Mouse (Mus musculus): ENCODE results near the gene Pxt1. TPM values are rescaled to one million over a fixed set of nuclear protein-coding genes. Genes with fewer than 3 reads are reported as not detected.
A peak's percentile ranks its signal among the peaks of the same experiment; 100 is the strongest.

Gene Pxt1
- polyA plus RNA-seq, 1 experiment, result not detected

GRCm38 (mm10) chr17:28913940-28914339 is 29.7 kb downstream of the Pxt1 start:
- 0 out of 2 replicates have a peak, but pooled peaks cover 2% of the 10 kb centered on the region for H3K36me3 ChIP-seq (ENCODE audit: control insufficient read depth, insufficient read depth, low read length)
- H3K27me3 ChIP-seq (ENCODE audit: control insufficient read depth, insufficient read depth, low read length), result no peaks in the 10 kb centered on the region
- TF ChIP-seq POLR2A (IDR thresholded peaks at IDR 0.05; ENCODE audit: low read depth, low read length), result no peak
- peaks cover 21% of the 10 kb centered on the region; the same call in 1 of the 2 replicates for H3K4me1 ChIP-seq (ENCODE audit: control insufficient read depth, insufficient read depth, insufficient read length, low read length)
- 29% methylated on average over 6 of the region's 6 CpGs for WGBS
- peak overlapping the region; percentile 84 for H3K27ac ChIP-seq (ENCODE audit: insufficient read depth, low read depth, low read length)
- H3K4me3 ChIP-seq (ENCODE audit: low read depth, low read length), result peak overlapping the region; percentile 60

GRCm38 (mm10) chr17:28913200-28913599 is 30.4 kb downstream of the Pxt1 start:
- peak overlapping the region; percentile 84 for H3K27ac ChIP-seq (ENCODE audit: insufficient read depth, low read depth, low read length)
- peak overlapping the region; percentile 42; the same call in 1 of the 2 replicates for H3K4me3 ChIP-seq (ENCODE audit: low read depth, low read length)
- TF ChIP-seq CTCF (IDR thresholded peaks at IDR 0.05; ENCODE audit: extremely low read depth, insufficient read length, insufficient replicate concordance, low read depth, low read length), result no peak
- no peak for TF ChIP-seq POLR2A (IDR thresholded peaks at IDR 0.05; ENCODE audit: low read depth, low read length)
- H3K36me3 ChIP-seq (ENCODE audit: control insufficient read depth, insufficient read depth, low read length), result peaks cover 6% of the 10 kb centered on the region; the same call in 1 of the 2 replicates
- H3K4me1 ChIP-seq (ENCODE audit: control insufficient read depth, insufficient read depth, insufficient read length, low read length), result peaks cover 21% of the 10 kb centered on the region; the same call in 1 of the 2 replicates
- WGBS, result 16% methylated on average over 5 of the region's 5 CpGs
- no peaks in the 10 kb centered on the region for H3K27me3 ChIP-seq (ENCODE audit: control insufficient read depth, insufficient read depth, low read length)

DNA sequence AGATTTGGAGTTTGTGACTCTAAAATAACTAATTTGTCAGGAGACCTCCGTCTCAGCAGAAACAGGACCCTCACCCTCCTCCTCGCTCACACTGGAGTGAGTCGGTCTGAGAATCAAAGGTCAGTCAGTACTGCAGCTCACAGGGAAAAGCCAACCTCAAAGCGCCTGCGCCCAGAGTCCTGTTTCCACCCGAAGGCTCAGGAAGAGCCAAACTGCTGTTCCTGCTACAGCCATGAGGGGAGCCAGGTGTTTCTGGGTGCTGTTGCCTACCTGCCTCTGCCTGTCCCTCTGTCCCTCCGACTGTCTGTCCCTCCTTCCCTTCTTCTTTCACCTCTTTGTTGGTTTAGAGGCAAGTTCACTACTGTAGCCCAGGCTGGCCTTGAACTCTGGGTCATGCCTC is 33.5 kb downstream of the Pxt1 start:
- 31% methylated on average over 7 of the region's 7 CpGs for WGBS

DNA sequence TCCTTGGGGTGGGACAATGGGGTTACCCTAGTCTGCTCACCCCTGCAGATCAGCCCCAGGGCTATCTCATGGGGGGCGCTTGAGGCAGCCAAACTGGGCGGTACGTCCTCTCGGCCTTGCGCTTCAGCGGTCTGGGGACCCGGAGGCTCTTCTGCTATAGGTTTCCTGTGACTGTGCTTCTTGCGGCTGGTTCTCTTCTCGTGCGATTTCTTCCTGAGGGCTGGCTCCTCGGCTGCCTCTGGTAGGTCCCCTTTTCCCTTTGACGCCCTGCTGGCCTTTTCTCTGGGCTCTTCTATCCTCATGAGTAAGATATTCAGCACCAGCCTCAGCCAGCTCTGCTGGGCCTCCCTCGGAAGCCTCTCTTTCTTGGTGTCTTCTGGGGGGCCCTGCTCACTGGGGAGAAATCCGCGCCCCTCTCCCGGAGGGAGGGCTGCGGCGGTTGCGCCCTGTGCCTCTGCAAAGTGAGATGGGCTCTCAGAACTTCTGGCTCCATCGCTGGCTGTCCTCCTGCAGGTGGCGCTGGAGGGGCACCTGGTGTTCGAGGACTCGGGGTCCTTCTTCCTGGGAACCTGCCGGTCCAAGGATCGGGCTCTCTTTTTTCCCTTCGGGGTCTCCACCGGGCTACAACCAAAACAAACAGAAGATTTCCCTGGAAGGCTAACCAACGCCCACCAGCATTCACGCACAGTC is 34.2 kb downstream of the Pxt1 start:
- peaks cover 15% of the 10 kb centered on the region; the same call in 1 of the 2 replicates for H3K4me1 ChIP-seq (ENCODE audit: control insufficient read depth, insufficient read depth, insufficient read length, low read length)
- TF ChIP-seq CTCF (IDR thresholded peaks at IDR 0.05; ENCODE audit: extremely low read depth, insufficient read length, insufficient replicate concordance, low read depth, low read length), result peak; percentile 55; the same call in 1 of the 2 replicates
- TF ChIP-seq POLR2A (IDR thresholded peaks at IDR 0.05; ENCODE audit: low read depth, low read length), result no peak
- 35% methylated on average over 29 of the region's 29 CpGs for WGBS
- H3K4me3 ChIP-seq (ENCODE audit: low read depth, low read length), result peak overlapping the region; percentile 21
- peaks cover 16% of the 10 kb centered on the region; the same call in 1 of the 2 replicates for H3K36me3 ChIP-seq (ENCODE audit: control insufficient read depth, insufficient read depth, low read length)
- no peak overlapping the region for H3K27ac ChIP-seq (ENCODE audit: insufficient read depth, low read depth, low read length)
- no peaks in the 10 kb centered on the region for H3K27me3 ChIP-seq (ENCODE audit: control insufficient read depth, insufficient read depth, low read length)

More for the DNA sequence above, 33.5 kb downstream of the Pxt1 start:
- H3K27ac ChIP-seq (ENCODE audit: insufficient read depth, low read depth, low read length), result no peak overlapping the region
- H3K4me1 ChIP-seq (ENCODE audit: control insufficient read depth, insufficient read depth, insufficient read length, low read length), result peaks cover 21% of the 10 kb centered on the region; the same call in 1 of the 2 replicates
- H3K4me3 ChIP-seq (ENCODE audit: low read depth, low read length), result 0 out of 2 replicates have a peak overlapping the region, but pooled peaks have one; percentile 2
- TF ChIP-seq CTCF (IDR thresholded peaks at IDR 0.05; ENCODE audit: extremely low read depth, insufficient read length, insufficient replicate concordance, low read depth, low read length) (peak; percentile 51; the same call in 1 of the 2 replicates), POLR2A (IDR thresholded peaks at IDR 0.05; ENCODE audit: low read depth, low read length) (no peak)
- peaks cover 14% of the 10 kb centered on the region; the same call in 1 of the 2 replicates for H3K36me3 ChIP-seq (ENCODE audit: control insufficient read depth, insufficient read depth, low read length)
- no peaks in the 10 kb centered on the region for H3K27me3 ChIP-seq (ENCODE audit: control insufficient read depth, insufficient read depth, low read length)

DNA sequence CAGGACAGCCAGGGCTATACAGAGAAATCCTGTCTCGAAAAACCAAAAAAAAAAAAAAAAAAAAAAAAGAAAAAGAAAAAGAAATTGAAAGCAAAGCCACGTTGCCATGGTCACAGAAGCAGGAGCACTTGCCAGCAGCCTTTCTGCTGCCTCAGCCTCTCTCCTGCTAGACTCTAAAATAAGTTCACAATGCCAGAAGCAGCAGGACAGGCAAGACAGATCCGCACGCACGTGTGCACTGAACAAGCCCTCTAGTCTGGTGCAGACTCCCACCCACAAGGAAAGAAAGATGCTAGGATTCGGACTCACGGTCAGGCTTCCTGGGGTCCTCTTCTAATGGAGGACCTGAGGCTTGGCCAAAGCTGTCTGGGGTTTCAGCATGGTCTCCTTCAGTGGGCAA is 35.7 kb downstream of the Pxt1 start:
- 75% methylated on average over 7 of the region's 7 CpGs for WGBS
- H3K36me3 ChIP-seq (ENCODE audit: control insufficient read depth, insufficient read depth, low read length), result peaks cover 24% of the 10 kb centered on the region; the same call in 1 of the 2 replicates
- H3K4me3 ChIP-seq (ENCODE audit: low read depth, low read length), result no peak overlapping the region
- H3K27me3 ChIP-seq (ENCODE audit: control insufficient read depth, insufficient read depth, low read length), result no peaks in the 10 kb centered on the region
- no peak overlapping the region for H3K27ac ChIP-seq (ENCODE audit: insufficient read depth, low read depth, low read length)
- peaks cover 12% of the 10 kb centered on the region; the same call in 1 of the 2 replicates for H3K4me1 ChIP-seq (ENCODE audit: control insufficient read depth, insufficient read depth, insufficient read length, low read length)
- TF ChIP-seq POLR2A (IDR thresholded peaks at IDR 0.05; ENCODE audit: low read depth, low read length), result no peak
- no peak for TF ChIP-seq CTCF (IDR thresholded peaks at IDR 0.05; ENCODE audit: extremely low read depth, insufficient read length, insufficient replicate concordance, low read depth, low read length)

DNA sequence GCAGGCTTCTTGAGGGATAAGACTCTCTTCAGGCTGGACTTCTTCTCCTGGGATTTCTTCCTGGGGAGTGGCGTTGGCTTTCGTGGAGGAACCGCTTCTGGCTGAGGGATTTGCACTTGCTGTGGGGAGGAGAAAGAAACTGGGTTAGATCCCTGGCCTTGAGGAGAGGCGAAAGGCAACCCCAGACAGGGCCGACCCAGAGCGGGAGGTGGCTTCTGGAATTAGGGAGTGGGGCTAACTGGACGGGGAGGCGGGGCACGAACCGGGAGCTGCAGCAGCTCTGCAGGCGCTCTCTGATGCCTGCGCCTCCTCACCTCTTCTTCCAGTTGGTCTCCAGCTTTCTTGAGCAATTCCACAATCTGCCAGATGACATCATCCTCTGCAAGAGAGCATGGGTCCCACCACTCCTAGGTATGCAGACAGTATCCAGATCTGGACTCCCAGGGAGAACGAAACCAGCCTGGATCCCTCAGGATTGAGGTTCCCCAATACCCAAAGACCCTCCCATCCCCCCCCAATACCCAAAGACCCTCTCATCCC is 38.2 kb downstream of the Pxt1 start:
- 90% methylated on average over 13 of the region's 13 CpGs for WGBS
- no peak overlapping the region for H3K27ac ChIP-seq (ENCODE audit: insufficient read depth, low read depth, low read length)
- TF ChIP-seq CTCF (IDR thresholded peaks at IDR 0.05; ENCODE audit: extremely low read depth, insufficient read length, insufficient replicate concordance, low read depth, low read length) (no peak), POLR2A (IDR thresholded peaks at IDR 0.05; ENCODE audit: low read depth, low read length) (no peak)

More for the DNA sequence above, 38.2 kb downstream of the Pxt1 start:
- peaks cover 6% of the 10 kb centered on the region for H3K4me1 ChIP-seq (ENCODE audit: control insufficient read depth, insufficient read depth, insufficient read length, low read length)
- H3K36me3 ChIP-seq (ENCODE audit: control insufficient read depth, insufficient read depth, low read length), result peaks cover 39% of the 10 kb centered on the region
- H3K4me3 ChIP-seq (ENCODE audit: low read depth, low read length), result no peak overlapping the region
- H3K27me3 ChIP-seq (ENCODE audit: control insufficient read depth, insufficient read depth, low read length), result no peaks in the 10 kb centered on the region

Measured in small intestine, adult 2 months (tissue).